Mouse (Mus musculus): Measurements from ENCODE around the gene Cct6b. TPM values are rescaled to one million over a fixed set of nuclear protein-coding genes. Genes with fewer than 3 reads are reported as not detected.
"Not testable (repeated sequence)": the region's sequence is repeated elsewhere in the genome, so short reads cannot be mapped to it uniquely, and the experiment has no call there.

The Cct6b gene
- polyA plus RNA-seq, 1 experiment from 2014 or later: 0.13 TPM

DNA sequence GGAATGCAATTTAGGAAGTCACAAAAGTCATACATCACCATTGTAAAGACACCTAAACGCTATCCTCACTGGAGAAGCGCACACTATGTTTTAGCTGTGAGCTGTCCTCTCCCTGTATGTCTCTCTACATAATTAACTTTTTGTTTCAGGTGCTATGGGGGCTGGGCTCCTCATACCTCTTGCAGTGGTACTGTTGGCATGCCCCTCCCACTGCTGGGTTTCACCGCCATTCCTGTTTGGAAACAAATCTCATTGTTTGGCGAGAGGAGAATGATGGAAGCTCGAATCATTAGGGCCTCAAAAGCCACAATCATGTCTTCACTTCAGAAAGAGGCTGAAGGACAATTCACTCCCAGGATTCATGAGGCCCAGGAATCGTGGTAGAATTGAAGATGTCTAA, 59.0 kb downstream of the Cct6b start:
- Histone ChIP-seq H3K4me1 (replicated peaks) (no peaks in the 10 kb centered on the region), H3K4me2 (no peak overlapping the region), H3K27me3 (replicated peaks) (0 out of 2 replicates have a peak, but pooled peaks cover 8% of the 10 kb centered on the region), H3K4me3 (no peak overlapping the region), H3K9ac (no peak overlapping the region), H3K27ac (ENCODE audit: poor library complexity, severe bottlenecking) (no peak overlapping the region), H3K9me3 (replicated peaks) (no peaks in the 10 kb centered on the region), H3K36me3 (no peaks in the 10 kb centered on the region)
- no peak for ATAC-seq (ENCODE audit: insufficient number of reproducible peaks, low FRiP score)
- WGBS: 73% methylated on average over 6 of the region's 6 CpGs

DNA sequence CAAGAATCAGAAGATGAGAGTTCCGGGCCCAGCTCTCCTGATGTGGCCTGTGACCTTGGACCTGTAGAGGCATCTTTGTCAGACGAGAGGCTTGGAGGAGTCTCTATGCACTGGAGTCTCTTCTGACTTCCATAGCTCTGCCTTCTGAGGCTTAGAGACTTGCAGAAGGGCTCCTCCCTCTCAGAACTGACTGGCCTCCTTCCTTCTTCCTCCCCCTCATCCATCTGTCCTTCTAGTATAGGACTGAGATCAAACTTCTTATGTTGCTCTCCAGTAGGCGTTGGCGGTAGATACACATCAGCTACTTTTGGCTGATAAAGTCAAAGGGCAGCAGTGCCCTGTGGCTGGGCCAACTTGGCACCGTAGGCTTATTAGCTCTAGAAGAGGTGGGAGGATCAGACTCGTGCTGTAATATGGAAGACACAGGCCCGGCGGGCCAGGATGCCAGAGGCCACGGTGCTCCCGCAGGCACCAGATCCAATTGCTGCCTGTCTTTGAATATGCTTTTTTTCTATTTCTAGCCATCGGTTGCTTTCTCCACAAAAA, 64.2 kb downstream of the Cct6b start:
- ATAC-seq (ENCODE audit: insufficient number of reproducible peaks, low FRiP score): no peak
- WGBS: 75% methylated on average over 11 of the region's 11 CpGs

DNA sequence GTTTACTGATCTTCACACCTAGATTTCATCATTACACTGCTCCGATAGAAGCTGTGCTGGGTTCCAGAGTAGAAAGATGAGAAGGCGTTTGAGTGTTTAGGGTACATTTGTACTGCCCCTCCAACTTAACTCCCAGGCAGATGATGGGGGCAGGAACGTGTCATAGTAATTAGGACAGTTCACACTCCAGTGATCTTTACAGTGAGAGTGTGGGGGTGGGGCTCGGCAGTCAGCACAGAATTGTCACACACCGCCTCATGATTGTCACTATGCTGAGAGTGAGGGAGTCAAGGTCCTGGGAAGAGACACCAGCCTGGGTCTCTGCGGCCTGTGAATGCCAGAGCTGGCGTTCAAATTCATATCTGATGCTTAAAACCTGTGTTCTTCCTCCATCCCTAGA, 68.2 kb downstream of the Cct6b start:
- Histone ChIP-seq H3K9ac (no peak overlapping the region), H3K4me3 (no peak overlapping the region), H3K4me1 (replicated peaks) (no peaks in the 10 kb centered on the region), H3K27me3 (replicated peaks) (0 out of 2 replicates have a peak, but pooled peaks cover 3% of the 10 kb centered on the region), H3K36me3 (no peaks in the 10 kb centered on the region), H3K4me2 (no peak overlapping the region), H3K9me3 (replicated peaks) (no peaks in the 10 kb centered on the region), H3K27ac (ENCODE audit: poor library complexity, severe bottlenecking) (no peak overlapping the region)
- ATAC-seq (ENCODE audit: insufficient number of reproducible peaks, low FRiP score): no peak
- WGBS: 58% methylated on average over 7 of the region's 7 CpGs

More for the DNA sequence above, 64.2 kb downstream of the Cct6b start:
- Histone ChIP-seq H3K9me3 (replicated peaks) (no peaks in the 10 kb centered on the region), H3K4me3 (no peak overlapping the region), H3K27me3 (replicated peaks) (0 out of 2 replicates have a peak, but pooled peaks cover 3% of the 10 kb centered on the region), H3K4me1 (replicated peaks) (no peaks in the 10 kb centered on the region), H3K4me2 (no peak overlapping the region), H3K27ac (ENCODE audit: poor library complexity, severe bottlenecking) (no peak overlapping the region), H3K36me3 (no peaks in the 10 kb centered on the region), H3K9ac (no peak overlapping the region)

GRCm38 (mm10) chr11:82694947-82695346, 69.2 kb downstream of the Cct6b start:
- not testable (repeated sequence) for H3K4me1 ChIP-seq (replicated peaks); H3K9me3 ChIP-seq (replicated peaks); H3K27me3 ChIP-seq (replicated peaks); H3K36me3 ChIP-seq; H3K4me3 ChIP-seq; H3K9ac ChIP-seq; ATAC-seq (ENCODE audit: insufficient number of reproducible peaks, low FRiP score); H3K27ac ChIP-seq (ENCODE audit: poor library complexity, severe bottlenecking); H3K4me2 ChIP-seq

GRCm38 (mm10) chr11:82692668-82693067, 71.5 kb downstream of the Cct6b start:
- Histone ChIP-seq H3K27me3 (replicated peaks) (0 out of 2 replicates have a peak, but pooled peaks cover 3% of the 10 kb centered on the region), H3K4me3 (no peak overlapping the region), H3K4me1 (replicated peaks) (no peaks in the 10 kb centered on the region), H3K27ac (ENCODE audit: poor library complexity, severe bottlenecking) (no peak overlapping the region), H3K9ac (no peak overlapping the region), H3K36me3 (no peaks in the 10 kb centered on the region), H3K4me2 (no peak overlapping the region), H3K9me3 (replicated peaks) (no peaks in the 10 kb centered on the region)
- no peak for ATAC-seq (ENCODE audit: insufficient number of reproducible peaks, low FRiP score)
- WGBS: 79% methylated on average over 6 of the region's 6 CpGs

GRCm38 (mm10) chr11:82690476-82690875, 73.6 kb downstream of the Cct6b start:
- ATAC-seq (ENCODE audit: insufficient number of reproducible peaks, low FRiP score): no peak
- H3K4me1 ChIP-seq (replicated peaks): no peaks in the 10 kb centered on the region
- H3K36me3 ChIP-seq: no peaks in the 10 kb centered on the region
- WGBS: 56% methylated on average over 5 of the region's 5 CpGs
- H3K9me3 ChIP-seq (replicated peaks): no peaks in the 10 kb centered on the region
- H3K4me3 ChIP-seq: no peak overlapping the region
- H3K9ac ChIP-seq: no peak overlapping the region
- no peak overlapping the region for H3K27ac ChIP-seq (ENCODE audit: poor library complexity, severe bottlenecking)
- H3K4me2 ChIP-seq: no peak overlapping the region
- H3K27me3 ChIP-seq (replicated peaks): peaks cover 1% of the 10 kb centered on the region; the same call in 1 of the 2 replicates

DNA sequence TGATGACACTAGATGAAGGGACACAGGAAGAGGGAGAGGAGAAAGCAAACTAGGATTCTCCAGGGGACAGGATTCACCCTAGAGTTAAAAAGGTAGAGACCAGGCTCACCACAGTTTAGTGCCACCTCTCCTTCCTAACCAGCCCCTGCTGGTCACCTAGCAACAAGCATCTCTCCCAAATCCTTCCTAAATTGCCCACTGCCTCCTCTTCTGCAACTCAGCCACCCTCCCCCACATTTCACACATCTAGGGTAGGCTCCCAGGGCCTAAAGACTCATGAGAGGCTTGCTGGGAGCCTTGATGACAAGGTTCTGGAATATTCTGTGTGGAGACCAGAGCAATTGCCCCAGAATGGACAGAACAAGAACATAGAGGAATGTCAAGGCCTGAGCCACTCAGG, 76.5 kb downstream of the Cct6b start:
- no peak for ATAC-seq (ENCODE audit: insufficient number of reproducible peaks, low FRiP score)
- no peaks in the 10 kb centered on the region for H3K36me3 ChIP-seq
- no peak overlapping the region for H3K9ac ChIP-seq
- H3K4me1 ChIP-seq (replicated peaks): no peaks in the 10 kb centered on the region
- no peaks in the 10 kb centered on the region for H3K9me3 ChIP-seq (replicated peaks)
- no peak overlapping the region for H3K27ac ChIP-seq (ENCODE audit: poor library complexity, severe bottlenecking)
- H3K4me3 ChIP-seq: no peak overlapping the region
- H3K27me3 ChIP-seq (replicated peaks): peaks cover 23% of the 10 kb centered on the region
- H3K4me2 ChIP-seq: no peak overlapping the region

- Histone ChIP-seq H3K36me3 (no peaks in the 10 kb centered on the region), H3K27me3 (replicated peaks) (peaks cover 28% of the 10 kb centered on the region), H3K4me1 (replicated peaks) (no peaks in the 10 kb centered on the region), H3K27ac (ENCODE audit: poor library complexity, severe bottlenecking) (no peak overlapping the region), H3K9me3 (replicated peaks) (no peaks in the 10 kb centered on the region), H3K9ac (no peak overlapping the region), H3K4me2 (no peak overlapping the region), H3K4me3 (no peak overlapping the region)
- ATAC-seq (ENCODE audit: insufficient number of reproducible peaks, low FRiP score): no peak
- 71% methylated on average over 6 of the region's 6 CpGs for WGBS
These were observed 79.4 kb downstream of the Cct6b start for GRCm38 (mm10) chr11:82684676-82685075.

- no peak overlapping the region for H3K9ac ChIP-seq
- H3K9me3 ChIP-seq (replicated peaks): no peaks in the 10 kb centered on the region
- no peaks in the 10 kb centered on the region for H3K36me3 ChIP-seq
- H3K27ac ChIP-seq (ENCODE audit: poor library complexity, severe bottlenecking): no peak overlapping the region
- H3K4me1 ChIP-seq (replicated peaks): no peaks in the 10 kb centered on the region
- no peak overlapping the region for H3K4me2 ChIP-seq
- 45% methylated on average over 12 of the region's 12 CpGs for WGBS
- peaks cover 28% of the 10 kb centered on the region for H3K27me3 ChIP-seq (replicated peaks)
- no peak for ATAC-seq (ENCODE audit: insufficient number of reproducible peaks, low FRiP score)
- H3K4me3 ChIP-seq: no peak overlapping the region
These were observed 80.2 kb downstream of the Cct6b start for GRCm38 (mm10) chr11:82683765-82684505.

- WGBS: 82% methylated on average over 12 of the region's 12 CpGs
- Histone ChIP-seq H3K4me3 (no peak overlapping the region), H3K9ac (no peak overlapping the region), H3K36me3 (no peaks in the 10 kb centered on the region), H3K27me3 (replicated peaks) (0 out of 2 replicates have a peak, but pooled peaks cover 13% of the 10 kb centered on the region), H3K9me3 (replicated peaks) (no peaks in the 10 kb centered on the region), H3K4me1 (replicated peaks) (no peaks in the 10 kb centered on the region), H3K4me2 (no peak overlapping the region), H3K27ac (ENCODE audit: poor library complexity, severe bottlenecking) (no peak overlapping the region)
- ATAC-seq (ENCODE audit: insufficient number of reproducible peaks, low FRiP score): no peak
These were observed 85.6 kb downstream of the Cct6b start for GRCm38 (mm10) chr11:82678561-82678960.

Data from heart, embryonic 12.5 days (tissue).